ENCODE assay signal across 8 mouse cellular contexts in the genomic region with DNA sequence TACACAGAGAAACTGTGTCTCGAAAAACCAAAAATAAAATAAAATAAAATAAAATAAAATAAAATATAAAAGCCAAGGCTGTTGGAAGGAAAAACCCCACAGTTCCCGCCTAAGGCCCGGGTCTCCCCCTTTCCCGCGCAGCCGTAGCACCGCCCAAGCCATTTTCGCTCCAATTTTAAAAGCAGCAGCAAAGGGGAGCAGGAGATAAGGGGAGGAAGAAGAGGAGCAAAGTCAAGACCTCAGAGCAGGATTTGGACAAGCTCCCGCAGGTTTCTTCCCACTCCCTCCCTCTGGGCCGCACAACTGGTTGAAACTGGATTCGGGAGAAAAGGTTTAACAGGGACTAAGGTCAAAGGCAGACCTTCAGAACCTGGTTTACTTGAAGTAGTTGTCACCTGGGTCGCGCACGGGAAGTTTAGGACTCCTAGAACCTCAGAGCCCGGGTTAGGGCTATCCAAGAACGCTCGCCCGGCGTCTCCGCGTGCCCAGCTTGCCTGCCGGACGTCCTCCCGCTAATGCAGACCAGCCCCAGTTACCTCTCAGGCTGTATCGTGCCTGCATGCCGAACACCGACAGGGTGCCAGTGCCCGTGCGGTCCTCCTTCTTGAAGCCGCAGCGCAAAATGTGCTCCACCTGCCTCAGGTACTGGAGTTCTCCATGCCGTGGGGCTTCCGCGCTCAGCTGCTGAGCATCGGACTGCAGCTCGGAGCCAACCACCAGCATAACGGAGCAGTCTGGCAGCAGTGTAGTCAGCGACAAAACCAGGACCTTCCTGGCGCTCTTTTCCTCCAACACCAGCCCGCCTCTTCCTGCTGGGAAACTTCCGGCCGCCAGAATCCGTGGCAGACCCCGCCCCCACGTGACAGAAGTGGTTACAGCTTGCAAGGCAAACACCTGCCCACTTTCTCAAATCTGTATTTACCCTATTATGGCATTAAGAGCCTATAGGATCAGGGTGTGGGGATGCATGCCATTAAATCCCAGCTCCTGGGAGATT. TPM values are rescaled to one million over a fixed set of nuclear protein-coding genes. Genes with fewer than 3 reads are reported as not detected.
DNase-seq lines count a peak whose midpoint lies in the region; ATAC-seq and TF ChIP-seq lines count a peak whose summit lies in the region.

A gene (minus strand): TSS at position 793 of the 997 bp plus-strand sequence.

- no peaks in the 10 kb centered on the region for H3K4me1 ChIP-seq in hindbrain, postnatal 0 days (ENCODE audit: insufficient read depth, low read length)

- DNase-seq in ZHBTc4 (ENCODE audit: low read depth, low spot score): peak; percentile 94
- DNase-seq in cerebellum, postnatal 4 days (ENCODE audit: low spot score in 2 of 2): peak; percentile 49 to 74
- peak; percentile 82 for DNase-seq in gastrocnemius, adult 2 months
- DNase-seq in hindbrain, postnatal 0 days (ENCODE audit: low spot score): peak; percentile 86
- DNase-seq in left cerebral cortex, adult 2 months (ENCODE audit: extremely low spot score in 1 of 2, low spot score in 2 of 2): peak; percentile 54 to 62
- DNase-seq in right cerebral cortex, postnatal 10 days (ENCODE audit: low spot score in 2 of 2): peak; percentile 85 to 86
- peak; percentile 75 to 83 for DNase-seq in urinary bladder, postnatal 4 days (ENCODE audit: low spot score in 2 of 2)

- intact Hi-C loops in gastrocnemius, adult 2 months (cut with DNase I): no loop called here
- intact Hi-C loops in left cerebral cortex, adult 2 months (cut with DNase I): loop anchor here (5.0 kb wide), 1 partner anchor 61 kb away; a partner anchor contains a TSS

- H3K4me2 ChIP-seq in hindbrain, postnatal 0 days (ENCODE audit: low read depth, low read length): peak within 1 kb of the TSS; percentile 80

- no peaks in the 10 kb centered on the region for H3K9me3 ChIP-seq in hindbrain, postnatal 0 days (ENCODE audit: low read length)

- peak within 1 kb of the TSS; percentile 87 for H3K4me3 ChIP-seq in gastrocnemius, adult 2 months
- H3K4me3 ChIP-seq in hindbrain, postnatal 0 days (ENCODE audit: low read length): peak within 1 kb of the TSS; percentile 56
- peak within 1 kb of the TSS; percentile 73 for H3K4me3 ChIP-seq in left cerebral cortex, adult 2 months

- H3K36me3 ChIP-seq in hindbrain, postnatal 0 days (ENCODE audit: insufficient read depth, low read length): peaks cover 3% of the 10 kb centered on the region; the same call in 1 of the 2 replicates

- H3K27me3 ChIP-seq in hindbrain, postnatal 0 days (ENCODE audit: insufficient read depth, low read length): no peaks in the 10 kb centered on the region

- peak within 1 kb of the TSS; percentile 80 for H3K27ac ChIP-seq in gastrocnemius, adult 2 months
- H3K27ac ChIP-seq in hindbrain, postnatal 0 days: peak within 1 kb of the TSS; percentile 49
- H3K27ac ChIP-seq in left cerebral cortex, adult 2 months: no peak within 1 kb of the TSS

- TF ChIP-seq CTCF in gastrocnemius, adult 2 months (IDR thresholded peaks at IDR 0.05): peak; percentile 16; the same call in 1 of the 2 replicates
- TF ChIP-seq CTCF in hindbrain, postnatal 0 days (IDR thresholded peaks at IDR 0.05; ENCODE audit: low read depth): peak; percentile 38
- no peak; the same call in 1 of the 2 replicates for TF ChIP-seq CTCF in left cerebral cortex, adult 2 months (IDR thresholded peaks at IDR 0.05)

- peak within 1 kb of the TSS; percentile 55 for H3K9ac ChIP-seq in hindbrain, postnatal 0 days (replicated peaks; ENCODE audit: low read length)

- ATAC-seq in hindbrain, postnatal 0 days: peak; percentile 93
- peak; percentile 87 for ATAC-seq in megakaryocyte, adult 5-6 weeks (ENCODE audit: poor library complexity, severe bottlenecking)

- WGBS in hindbrain, postnatal 0 days: 1% methylated on average over 45 of the region's 45 CpGs

RNA-seq across cellular contexts. Expression of the gene that starts here (rescaled TPM):
- total RNA-seq in gastrocnemius, adult 2 months (2021): 1 to 10 TPM; 1.7 to 2.0 TPM
- total RNA-seq in hindbrain, postnatal 0 days (2014; rRNA removed): 8.3 and 15.4 TPM in 2 replicates
- polyA plus RNA-seq in hindbrain, postnatal 0 days (2015; fragmentation: Nextera tagmentation; extraction: Ambion mirVana): 35.2 and 36.2 TPM in 2 replicates
- 1 to 10 TPM; 3.0 to 3.9 TPM for total RNA-seq in left cerebral cortex, adult 2 months (2021)
- total RNA-seq in megakaryocyte, adult 5-6 weeks (2015): 123 and 146 TPM in 2 replicates
- total RNA-seq in megakaryocyte, adult 5-6 weeks (2017): 91.0 and 114 TPM in 2 replicates
